Mouse (Mus musculus) hindbrain, embryonic 11.5 days (tissue): Measurements from ENCODE around the gene Amdhd1. TPM values are rescaled to one million over a fixed set of nuclear protein-coding genes. Genes with fewer than 3 reads are reported as not detected.

Experiments used
- ATAC-seq: fragments of 200-750 bp; cut with Nextera tagmentation; 2 replicates; pipeline ENCODE4 v1.8.0; 2017; ENCODE audit warnings: mild to moderate bottlenecking, moderate TSS enrichment, moderate library complexity; ENCODE audit not compliant: low FRiP score
- DNase-seq: peaks from one replicate; pipeline ENCODE4 v3.0.0-alpha.2; 2015; ENCODE audit warnings: low spot score
- H3K27ac ChIP-seq: fragments of 300-500 bp; sonication (generic); 2 replicates; pipeline ENCODE4 v1.5.1; 2014; ENCODE audit warnings: mild to moderate bottlenecking, low read depth, low read length
- H3K27me3 ChIP-seq: fragments of 300-500 bp; sonication (generic); 2 replicates; pipeline ENCODE4 v1.6.1; 2014; ENCODE audit warnings: mild to moderate bottlenecking, low read length, moderate library complexity, mixed read lengths; ENCODE audit not compliant: control insufficient read depth, insufficient read depth
- H3K36me3 ChIP-seq: fragments of 300-500 bp; sonication (generic); 2 replicates; pipeline ENCODE4 v1.6.1; 2014; ENCODE audit warnings: mild to moderate bottlenecking, low read length, moderate library complexity, mixed read lengths; ENCODE audit not compliant: control insufficient read depth, insufficient read depth
- H3K4me1 ChIP-seq: fragments of 300-500 bp; sonication (generic); replicated peaks from 2 replicates; pipeline ENCODE4 v1.6.1; 2014; ENCODE audit warnings: low read length, mixed read lengths; ENCODE audit not compliant: control insufficient read depth, insufficient read depth
- H3K4me2 ChIP-seq: fragments of 300-500 bp; sonication (generic); replicated peaks from 2 replicates; pipeline ENCODE4 v1.6.1; 2014; ENCODE audit warnings: mild to moderate bottlenecking, low read depth, low read length
- H3K4me3 ChIP-seq: fragments of 300-500 bp; sonication (generic); 2 replicates; pipeline ENCODE4 v1.5.1; 2014; ENCODE audit warnings: low read depth, low read length
- H3K9ac ChIP-seq: fragments of 300-500 bp; sonication (generic); 2 replicates; pipeline ENCODE4 v1.6.1; 2014; ENCODE audit warnings: low read depth, low read length
- H3K9me3 ChIP-seq: fragments of 300-500 bp; sonication (generic); 2 replicates; pipeline ENCODE4 v1.6.1; 2016; ENCODE audit warnings: low read length; ENCODE audit not compliant: control insufficient read depth
- WGBS: fragments of 180-500 bp; shearing (Covaris S2); extraction: QIAGEN DNeasy Blood & Tissue Kit; methylation state at CpG from one replicate; pipeline ENCODE4 v1.1.7; 2014; 5-methylcytosine and 5-hydroxymethylcytosine counted together
- polyA plus RNA-seq: library from polyadenylated mRNA; unstranded; fragments of >200 nt; fragmentation: Nextera tagmentation; extraction: Ambion mirVana; gene quantifications from 2 replicates; pipeline ENCODE4 v1.2.1, GENCODE M21; 2014

Amdhd1 gene
- polyA plus RNA-seq, 1 experiment from 2014 or later = not detected

DNA sequence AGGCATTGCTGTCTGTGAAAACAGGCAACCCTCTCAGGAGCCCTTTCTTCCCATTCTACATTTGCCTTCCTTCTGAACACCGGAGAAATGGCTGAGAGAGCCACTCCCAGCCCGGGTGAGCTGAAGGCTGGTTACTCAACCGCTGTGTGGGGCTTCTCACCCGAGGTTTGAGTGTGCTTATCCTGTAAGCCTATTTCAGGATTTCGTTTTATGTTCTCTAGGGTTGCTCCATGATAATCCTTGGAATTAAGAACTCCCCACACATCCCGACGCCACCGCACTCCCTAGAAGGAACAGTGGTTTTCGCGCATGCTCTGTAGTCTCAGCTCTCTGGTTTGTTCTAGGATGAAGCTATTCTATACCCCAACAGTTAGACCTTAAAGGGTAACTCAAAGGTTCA lies 38.5 kb downstream of the Amdhd1 start:
- ATAC-seq (no peak), DNase-seq (no peak)
- 81% methylated on average over 10 of the region's 10 CpGs for WGBS
- Histone ChIP-seq H3K4me2 (no peak overlapping the region), H3K9ac (no peak overlapping the region), H3K27me3 (no peaks in the 10 kb centered on the region), H3K4me3 (no peak overlapping the region), H3K27ac (no peak overlapping the region), H3K4me1 (no peaks in the 10 kb centered on the region), H3K36me3 (no peaks in the 10 kb centered on the region), H3K9me3 (no peaks in the 10 kb centered on the region)

DNA sequence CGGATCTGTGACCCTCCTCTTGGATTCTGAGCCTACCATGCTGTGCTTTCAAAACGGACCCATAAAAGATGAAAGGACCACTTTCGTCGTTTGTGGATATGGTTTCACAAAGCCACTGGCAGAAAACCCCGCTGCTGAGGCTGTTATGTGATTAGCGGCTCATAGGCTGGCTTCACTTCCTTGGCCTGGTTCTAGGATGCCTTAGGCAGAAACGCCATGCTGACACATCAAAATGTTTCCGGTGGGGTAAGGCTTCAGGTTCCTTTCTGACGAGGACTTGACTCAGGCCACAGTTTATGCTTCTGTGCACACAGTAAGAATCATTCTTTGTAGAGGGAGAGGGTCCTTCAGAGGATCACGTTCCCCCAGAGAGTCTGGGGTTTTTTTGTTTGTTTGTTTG lies 39.0 kb downstream of the Amdhd1 start:
- Histone ChIP-seq H3K9ac (no peak overlapping the region), H3K27me3 (no peaks in the 10 kb centered on the region), H3K4me1 (no peaks in the 10 kb centered on the region), H3K4me2 (no peak overlapping the region), H3K27ac (no peak overlapping the region), H3K36me3 (no peaks in the 10 kb centered on the region), H3K9me3 (no peaks in the 10 kb centered on the region), H3K4me3 (no peak overlapping the region)
- ATAC-seq (no peak), DNase-seq (no peak)
- 54% methylated on average over 10 of the region's 10 CpGs for WGBS

DNA sequence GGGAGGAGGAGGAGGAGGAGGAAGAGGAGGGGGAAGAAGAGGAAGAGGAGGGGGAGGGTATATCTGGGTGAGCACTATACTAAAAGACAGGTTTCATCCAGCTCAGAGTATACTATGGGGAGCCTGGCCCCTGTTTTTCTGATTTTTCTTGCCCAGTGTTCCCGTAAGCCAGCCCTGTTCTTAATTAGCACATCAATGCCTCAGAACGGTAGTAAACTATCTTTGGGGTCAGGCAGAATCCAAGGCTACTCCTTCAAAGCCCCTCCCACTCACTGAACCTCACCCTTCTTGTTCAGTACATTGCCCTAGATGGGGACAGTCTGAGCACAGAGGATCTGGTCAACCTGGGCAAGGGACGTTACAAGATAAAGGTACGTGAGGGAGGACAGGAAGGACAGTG lies 49.4 kb downstream of the Amdhd1 start:
- H3K4me2 ChIP-seq = no peak overlapping the region
- ATAC-seq (no peak), DNase-seq (no peak)
- no peak overlapping the region for H3K4me3 ChIP-seq
- H3K4me1 ChIP-seq = 0 out of 2 replicates have a peak, but pooled peaks cover 3% of the 10 kb centered on the region
- WGBS = 39% methylated on average over 4 of the region's 4 CpGs
- H3K36me3 ChIP-seq = no peaks in the 10 kb centered on the region
- H3K9me3 ChIP-seq = no peaks in the 10 kb centered on the region
- no peak overlapping the region for H3K9ac ChIP-seq
- no peaks in the 10 kb centered on the region for H3K27me3 ChIP-seq
- H3K27ac ChIP-seq = no peak overlapping the region

DNA sequence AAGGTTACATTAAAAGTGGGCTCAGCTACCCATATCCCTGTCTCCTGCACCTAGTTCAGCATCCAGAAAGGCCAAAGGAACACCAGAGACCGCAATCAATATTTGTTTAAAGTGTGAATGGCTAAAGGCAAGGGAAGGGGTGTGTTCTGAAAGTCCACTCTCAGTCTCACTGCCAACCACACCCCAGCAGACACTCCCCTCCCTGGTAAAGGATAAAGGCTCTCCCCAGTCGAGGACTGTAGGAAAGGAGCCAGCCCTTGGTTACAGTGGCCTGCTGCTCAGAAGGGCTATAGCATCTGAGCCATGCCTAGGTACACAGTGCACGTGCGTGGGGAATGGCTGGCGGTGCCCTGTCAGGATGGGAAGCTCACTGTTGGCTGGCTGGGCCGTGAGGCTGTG lies 51.0 kb downstream of the Amdhd1 start:
- no peaks in the 10 kb centered on the region for H3K36me3 ChIP-seq
- H3K27me3 ChIP-seq = no peaks in the 10 kb centered on the region
- no peak overlapping the region for H3K27ac ChIP-seq
- DNase-seq (no peak), ATAC-seq (no peak)
- 77% methylated on average over 6 of the region's 6 CpGs for WGBS
- no peak overlapping the region for H3K4me2 ChIP-seq
- H3K4me3 ChIP-seq = no peak overlapping the region
- H3K9me3 ChIP-seq = no peaks in the 10 kb centered on the region
- no peak overlapping the region for H3K9ac ChIP-seq
- H3K4me1 ChIP-seq = 0 out of 2 replicates have a peak, but pooled peaks cover 3% of the 10 kb centered on the region

DNA sequence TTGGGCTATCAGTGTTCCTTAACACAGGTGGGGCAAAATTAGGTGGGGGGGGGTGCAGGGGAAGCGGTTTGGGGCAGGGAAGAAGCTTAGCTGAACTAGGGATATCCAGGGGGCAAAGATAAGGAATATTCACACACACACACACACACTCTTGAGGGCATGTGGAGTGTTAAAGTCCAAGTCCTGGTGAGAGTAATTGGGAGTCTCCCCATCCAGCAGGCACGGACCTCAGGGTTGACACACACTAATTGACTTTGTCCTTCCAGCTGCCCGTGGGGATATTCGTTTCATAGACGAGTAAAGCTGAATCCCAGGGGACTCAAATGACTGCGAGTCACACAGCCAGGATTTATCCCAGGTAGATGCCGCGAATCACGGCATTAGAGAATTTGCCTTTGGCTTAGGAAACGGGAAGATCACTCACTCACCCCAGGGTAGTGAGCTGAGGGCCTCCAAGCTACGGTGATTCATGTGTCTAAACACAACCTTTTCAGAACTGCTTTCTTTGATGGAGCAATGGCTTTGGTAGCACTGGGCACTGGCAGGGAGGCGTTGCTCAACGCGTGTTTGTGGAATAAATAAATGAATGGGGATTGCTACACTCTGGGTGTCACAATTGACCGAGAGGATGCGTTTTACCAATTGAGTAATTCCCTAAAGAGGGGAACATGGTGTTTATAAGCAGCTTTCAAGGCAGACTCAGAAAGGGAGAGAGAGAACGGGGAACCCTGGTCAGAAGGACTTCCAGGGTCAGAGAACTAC lies 51.6 kb downstream of the Amdhd1 start, which contains the start of gene Hal:
TSS of gene Hal (plus strand) at position 703 of the 762 bp plus-strand sequence.
- Histone ChIP-seq H3K36me3 (no peaks in the 10 kb centered on the region), H3K4me2 (no peak within 1 kb of the TSS), H3K9ac (0 out of 2 replicates have a peak within 1 kb of the TSS, but pooled peaks have one; percentile 7), H3K27ac (no peak within 1 kb of the TSS), H3K4me3 (no peak within 1 kb of the TSS), H3K27me3 (no peaks in the 10 kb centered on the region), H3K4me1 (0 out of 2 replicates have a peak, but pooled peaks cover 3% of the 10 kb centered on the region), H3K9me3 (no peaks in the 10 kb centered on the region)
- ATAC-seq (no peak), DNase-seq (peak; percentile 14)
- 70% methylated on average over 17 of the region's 17 CpGs for WGBS

DNA sequence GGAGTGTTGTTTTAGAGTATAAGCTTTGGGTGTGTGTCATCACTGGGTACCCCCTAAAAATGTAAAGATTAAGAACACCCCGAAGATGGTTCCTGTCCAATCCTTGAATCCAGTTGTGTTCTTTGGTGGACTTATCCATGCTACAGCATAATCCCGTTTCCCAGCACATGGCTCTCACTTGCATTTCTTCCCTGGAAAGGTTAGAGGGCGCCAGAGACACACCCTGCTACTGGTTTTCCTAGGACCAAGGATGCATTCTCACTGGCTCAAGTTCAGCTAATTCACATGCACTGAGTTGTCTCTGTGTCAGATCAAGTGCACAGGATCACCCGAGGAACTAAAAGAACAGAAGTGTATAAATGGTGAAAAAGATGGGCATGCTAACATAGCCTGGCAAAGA lies 53.2 kb downstream of the Amdhd1 start:
- Histone ChIP-seq H3K27me3 (no peaks in the 10 kb centered on the region), H3K4me2 (no peak overlapping the region), H3K36me3 (no peaks in the 10 kb centered on the region), H3K4me3 (no peak overlapping the region), H3K27ac (no peak overlapping the region), H3K9ac (no peak overlapping the region), H3K4me1 (0 out of 2 replicates have a peak, but pooled peaks cover 3% of the 10 kb centered on the region), H3K9me3 (no peaks in the 10 kb centered on the region)
- ATAC-seq = 0 out of 2 replicates have a peak, but pooled peaks have one; percentile 12
- DNase-seq = peak; percentile 69
- 28% methylated on average over 4 of the region's 4 CpGs for WGBS

DNA sequence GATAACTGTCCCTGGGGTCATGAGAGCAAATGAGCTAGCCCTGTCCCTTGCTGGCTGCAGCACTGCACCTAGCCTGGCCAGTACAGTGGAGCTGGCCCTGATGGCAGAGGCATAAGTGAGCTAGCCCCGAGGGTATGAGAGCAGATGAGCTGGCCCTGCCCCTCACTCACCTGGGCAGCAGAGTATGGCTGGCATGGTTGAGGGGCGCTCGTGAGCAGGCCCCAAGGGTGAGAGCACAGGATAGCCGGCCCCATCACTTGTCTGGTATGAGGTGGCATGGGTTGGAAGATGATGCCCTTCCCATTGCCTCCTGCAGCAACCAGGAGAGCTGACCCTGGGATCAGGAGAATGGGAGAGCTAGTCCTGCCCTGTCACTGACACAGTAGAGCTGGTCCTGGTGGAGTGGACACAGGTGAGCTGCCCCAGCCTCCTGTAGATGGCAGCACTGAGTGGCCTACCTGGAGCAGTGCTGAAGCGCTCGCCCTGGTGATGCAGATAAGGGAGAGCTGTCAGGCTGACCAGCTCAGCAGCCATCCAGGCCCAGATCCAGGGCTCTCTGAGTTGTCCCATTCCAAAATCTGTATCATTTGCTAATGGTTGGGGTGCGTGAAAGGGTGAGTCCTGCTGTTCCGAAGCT lies 54.7 kb downstream of the Amdhd1 start:
- Histone ChIP-seq H3K4me2 (no peak overlapping the region), H3K36me3 (peaks cover 3% of the 10 kb centered on the region; the same call in 1 of the 2 replicates), H3K4me3 (no peak overlapping the region), H3K4me1 (0 out of 2 replicates have a peak, but pooled peaks cover 3% of the 10 kb centered on the region), H3K27me3 (no peaks in the 10 kb centered on the region), H3K9me3 (no peaks in the 10 kb centered on the region), H3K27ac (no peak overlapping the region), H3K9ac (no peak overlapping the region)
- 85% methylated on average over 8 of the region's 8 CpGs for WGBS
- DNase-seq (peak; percentile 20), ATAC-seq (peak; percentile 60; the same call in 1 of the 2 replicates)

DNA sequence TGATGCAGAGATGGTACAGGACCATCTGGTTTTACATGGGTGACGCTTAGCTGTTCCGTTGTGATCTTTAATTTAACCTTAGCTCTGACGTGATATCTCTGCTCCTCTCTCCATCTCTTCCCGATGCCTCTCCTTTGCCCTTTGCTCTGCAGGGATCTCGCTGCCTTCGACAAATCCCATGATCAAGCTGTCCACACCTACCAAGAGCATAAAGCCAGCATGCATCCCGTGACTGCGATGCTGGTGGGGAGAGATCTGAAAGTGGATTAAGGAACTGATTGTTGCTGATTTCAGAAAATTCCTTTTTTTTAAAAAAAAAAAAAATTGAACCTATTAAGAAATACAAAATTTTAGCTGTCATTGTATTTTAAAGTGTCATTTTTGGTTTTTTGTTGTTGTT lies 55.3 kb downstream of the Amdhd1 start:
- Histone ChIP-seq H3K9ac (no peak overlapping the region), H3K4me3 (no peak overlapping the region), H3K27ac (no peak overlapping the region), H3K4me1 (0 out of 2 replicates have a peak, but pooled peaks cover 3% of the 10 kb centered on the region), H3K9me3 (no peaks in the 10 kb centered on the region), H3K36me3 (peaks cover 3% of the 10 kb centered on the region; the same call in 1 of the 2 replicates), H3K4me2 (no peak overlapping the region), H3K27me3 (no peaks in the 10 kb centered on the region)
- DNase-seq (no peak), ATAC-seq (no peak)
- 85% methylated on average over 8 of the region's 8 CpGs for WGBS
